Mouse (Mus musculus) heart, adult 2 months (tissue): Measurements from ENCODE around the gene Atp7b. TPM values are rescaled to one million over a fixed set of nuclear protein-coding genes. Genes with fewer than 3 reads are reported as not detected.

ENCODE experiments used
- DNase-seq, 2 experiments: peaks; one replicate each; pipeline ENCODE4 v3.0.0; 2021
- H3K27ac ChIP-seq: fragments of 200-600 bp; 2 replicates; pipeline ENCODE4 v1.8.1; 2022
- H3K27me3 ChIP-seq: fragments of 200-500 bp; 2 replicates; pipeline ENCODE4 v1.6.1; 2012; ENCODE audit warnings: mild to moderate bottlenecking, low read length, inconsistent platforms, mixed read lengths; ENCODE audit not compliant: control insufficient read depth, insufficient read depth
- H3K36me3 ChIP-seq: fragments of 200-500 bp; 2 replicates; pipeline ENCODE4 v1.6.1; 2012; ENCODE audit warnings: low read length, inconsistent platforms; ENCODE audit not compliant: control insufficient read depth, insufficient read depth
- H3K4me1 ChIP-seq: fragments of 200-500 bp; 2 replicates; pipeline ENCODE4 v1.6.1; 2011; ENCODE audit warnings: low read length; ENCODE audit not compliant: control insufficient read depth, insufficient read depth
- H3K4me3 ChIP-seq: fragments of 200-600 bp; 2 replicates; pipeline ENCODE4 v1.8.1; 2022
- H3K79me2 ChIP-seq: fragments of 200-500 bp; replicated peaks from 2 replicates; pipeline ENCODE4 v1.6.1; 2012; ENCODE audit warnings: mild to moderate bottlenecking, inconsistent platforms, low read length, moderate library complexity, mixed read lengths; ENCODE audit not compliant: control insufficient read depth, insufficient read depth
- H3K9ac ChIP-seq: fragments of 200-500 bp; 2 replicates; pipeline ENCODE4 v1.6.1; 2012; ENCODE audit warnings: low read depth, mild to moderate bottlenecking, control low read depth, inconsistent platforms, low read length, mixed read lengths
- CTCF ChIP-seq: fragments of 200-600 bp; IDR thresholded peaks from 2 replicates; pipeline ENCODE4 v1.8.1; 2022; ENCODE audit warnings: antibody characterized with exemption, mild to moderate bottlenecking, moderate library complexity
- EP300 ChIP-seq: fragments of 200-500 bp; IDR thresholded peaks from 2 replicates; pipeline ENCODE4 v1.6.1; 2011; ENCODE audit warnings: low read depth, low read length, control low read depth; ENCODE audit not compliant: insufficient read depth
- POLR2A ChIP-seq: fragments of 200-500 bp; IDR thresholded peaks from 2 replicates; pipeline ENCODE4 v1.6.1; 2011; ENCODE audit warnings: mild to moderate bottlenecking, low read depth, low read length, control low read depth; ENCODE audit not compliant: insufficient read depth
- WGBS: fragments of 180-500 bp; shearing (Covaris S2); methylation state at CpG from one replicate; pipeline ENCODE4 v1.1.7; 2018; 5-methylcytosine and 5-hydroxymethylcytosine counted together
- intact Hi-C: fragments of 180-260 bp; cut with DNase I; formaldehyde crosslinking; loops from one replicate; pipeline ENCODE4 v1.15.1; 2025
- polyA plus RNA-seq: library from polyadenylated mRNA; depleted of rRNA; stranded (reverse); fragments of >200 nt; gene quantifications from 2 replicates; pipeline ENCODE4 v1.2.3, GENCODE M21; 2012
- total RNA-seq, 2 experiments: library from RNA; stranded (reverse); gene quantifications; 2 replicates each; pipeline ENCODE4 v1.2.3; 2021

The Atp7b gene
- total and polyA plus RNA-seq, 3 experiments, result 0.05 to 0.43 (median 0.07) TPM

- no peak overlapping the region for H3K4me3 ChIP-seq
- WGBS, result 88% methylated on average over 9 of the region's 9 CpGs
- no peaks in the 10 kb centered on the region for H3K36me3 ChIP-seq
- no peaks in the 10 kb centered on the region for H3K27me3 ChIP-seq
- no peaks in the 10 kb centered on the region for H3K79me2 ChIP-seq
- no peak overlapping the region for H3K27ac ChIP-seq
- no peak overlapping the region for H3K9ac ChIP-seq
- no peaks in the 10 kb centered on the region for H3K4me1 ChIP-seq
- DNase-seq, result no peak
- TF ChIP-seq POLR2A (no peak), EP300 (no peak), CTCF (no peak)
- intact Hi-C loops, result no loop called here
Observed at GRCm38 (mm10) chr8:22036137-22036536, 24.0 kb downstream of the Atp7b start.

DNA sequence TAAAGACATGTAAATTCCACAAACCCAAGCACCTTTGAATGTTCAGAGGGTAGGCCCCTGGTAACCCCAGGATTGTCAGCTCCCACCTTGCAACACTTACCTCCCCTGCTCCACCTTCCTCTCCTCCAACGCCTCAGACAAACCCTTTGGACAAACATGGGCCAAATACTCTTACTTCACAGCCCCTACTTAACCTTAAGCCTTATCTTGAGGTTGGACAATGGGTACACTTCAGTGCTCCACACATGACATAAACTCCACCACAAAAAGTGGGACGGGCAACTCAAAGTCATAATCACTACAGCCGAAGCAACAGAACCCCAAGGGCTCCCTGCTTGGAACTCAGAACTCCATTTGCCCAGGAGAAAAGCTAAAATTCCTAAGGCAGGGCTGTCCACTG, 29.1 kb downstream of the Atp7b start:
- TF ChIP-seq CTCF (no peak), POLR2A (no peak), EP300 (no peak)
- no peak overlapping the region for H3K4me3 ChIP-seq
- no peak overlapping the region for H3K9ac ChIP-seq
- WGBS, result 78% methylated on average over 3 of the region's 3 CpGs
- intact Hi-C loops, result no loop called here
- no peak for DNase-seq
- no peaks in the 10 kb centered on the region for H3K4me1 ChIP-seq
- no peaks in the 10 kb centered on the region for H3K36me3 ChIP-seq
- no peak overlapping the region for H3K27ac ChIP-seq
- H3K79me2 ChIP-seq, result no peaks in the 10 kb centered on the region
- no peaks in the 10 kb centered on the region for H3K27me3 ChIP-seq

DNA sequence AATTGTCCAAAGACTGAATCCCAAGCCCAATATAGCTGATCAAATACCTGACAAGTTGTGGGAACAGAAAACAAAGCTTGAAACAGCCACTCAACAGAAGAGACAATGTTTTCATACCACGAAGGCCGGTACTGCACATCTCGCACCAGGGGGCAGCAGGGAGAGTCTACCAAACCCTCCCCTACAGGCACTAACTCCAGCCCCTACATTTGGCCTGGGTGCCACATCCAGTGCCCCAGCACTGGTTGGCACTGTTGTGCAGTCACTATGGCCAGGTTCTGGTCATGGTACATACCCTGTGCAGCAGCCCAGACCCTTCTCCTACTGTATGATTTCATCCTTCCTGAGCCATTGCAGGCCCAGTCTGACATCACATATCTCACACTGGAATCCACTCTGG, 31.1 kb downstream of the Atp7b start:
- WGBS, result 85% methylated on average over 3 of the region's 3 CpGs

DNA sequence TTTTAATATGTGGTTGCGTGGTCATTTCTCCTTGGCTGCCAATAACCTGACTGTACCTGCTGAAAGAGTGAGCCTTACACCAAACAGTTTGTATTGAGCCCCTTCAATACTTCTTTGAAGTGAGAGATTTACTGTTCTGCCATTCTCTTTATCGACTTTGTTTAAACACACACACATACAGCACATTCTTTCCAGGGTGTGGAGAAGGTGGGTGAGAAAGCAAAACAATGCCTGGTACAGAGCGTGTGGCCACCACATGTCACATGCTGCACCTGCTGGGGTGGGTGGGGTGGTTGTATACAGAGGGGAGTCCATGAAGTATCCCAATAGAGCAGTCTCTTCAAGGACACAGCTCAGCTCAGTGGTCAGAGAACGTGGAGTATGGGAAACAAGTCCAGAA, 34.9 kb downstream of the Atp7b start:
- Histone ChIP-seq H3K4me3 (no peak overlapping the region), H3K27me3 (no peaks in the 10 kb centered on the region), H3K79me2 (no peaks in the 10 kb centered on the region), H3K27ac (no peak overlapping the region), H3K36me3 (no peaks in the 10 kb centered on the region), H3K9ac (no peak overlapping the region), H3K4me1 (no peaks in the 10 kb centered on the region)
- 66% methylated on average over 4 of the region's 4 CpGs for WGBS
- no peak for TF ChIP-seq EP300
- no peak for TF ChIP-seq POLR2A
- no peak for TF ChIP-seq CTCF
- intact Hi-C loops, result no loop called here
- no peak for DNase-seq

More for the DNA sequence above, 31.1 kb downstream of the Atp7b start:
- Histone ChIP-seq H3K79me2 (no peaks in the 10 kb centered on the region), H3K27ac (no peak overlapping the region), H3K4me1 (no peaks in the 10 kb centered on the region), H3K27me3 (no peaks in the 10 kb centered on the region), H3K9ac (no peak overlapping the region), H3K36me3 (no peaks in the 10 kb centered on the region), H3K4me3 (no peak overlapping the region)
- no peak for DNase-seq
- intact Hi-C loops, result no loop called here
- TF ChIP-seq EP300, result no peak
- TF ChIP-seq CTCF, result no peak
- no peak for TF ChIP-seq POLR2A

DNA sequence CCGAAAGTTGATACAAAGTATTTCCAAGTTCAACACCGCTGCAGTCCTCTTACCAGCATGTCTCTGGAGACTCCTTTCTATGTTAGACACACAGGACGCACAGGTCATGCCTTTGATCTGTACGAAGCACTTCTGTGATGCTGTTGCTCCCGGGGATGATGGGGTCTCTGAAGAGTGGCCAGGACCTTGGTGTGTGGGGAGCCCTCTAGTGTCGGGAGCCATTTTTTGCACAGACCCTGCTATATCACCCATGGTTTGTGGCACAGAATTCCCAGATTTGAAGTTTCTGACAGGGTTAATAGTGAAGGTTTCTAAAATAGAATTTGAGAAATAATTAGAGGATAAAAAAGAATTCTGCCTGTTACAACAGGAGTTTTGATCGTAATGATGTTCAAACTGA, 37.9 kb downstream of the Atp7b start:
- Histone ChIP-seq H3K4me1 (no peaks in the 10 kb centered on the region), H3K36me3 (no peaks in the 10 kb centered on the region), H3K79me2 (no peaks in the 10 kb centered on the region), H3K9ac (no peak overlapping the region), H3K4me3 (no peak overlapping the region), H3K27ac (no peak overlapping the region), H3K27me3 (no peaks in the 10 kb centered on the region)
- TF ChIP-seq EP300 (no peak), POLR2A (no peak), CTCF (no peak)
- WGBS, result 58% methylated on average over 7 of the region's 7 CpGs
- DNase-seq, result no peak
- intact Hi-C loops, result no loop called here

GRCm38 (mm10) chr8:22019498-22019897, 40.6 kb downstream of the Atp7b start:
- H3K4me3 ChIP-seq, result no peak overlapping the region
- no peak overlapping the region for H3K27ac ChIP-seq
- H3K79me2 ChIP-seq, result no peaks in the 10 kb centered on the region
- intact Hi-C loops, result no loop called here
- H3K27me3 ChIP-seq, result no peaks in the 10 kb centered on the region
- H3K4me1 ChIP-seq, result no peaks in the 10 kb centered on the region
- H3K9ac ChIP-seq, result no peak overlapping the region
- no peaks in the 10 kb centered on the region for H3K36me3 ChIP-seq
- no peak for DNase-seq
- TF ChIP-seq POLR2A, result no peak
- TF ChIP-seq EP300, result no peak
- TF ChIP-seq CTCF, result no peak
- WGBS, result 52% methylated on average over 5 of the region's 5 CpGs
